Mouse (Mus musculus): ENCODE measurements around the gene Ccdc42. TPM values are rescaled to one million over a fixed set of nuclear protein-coding genes. Genes with fewer than 3 reads are reported as not detected.

Ccdc42 gene
- polyA plus RNA-seq, 1 experiment from 2014 or later, result not detected

DNA sequence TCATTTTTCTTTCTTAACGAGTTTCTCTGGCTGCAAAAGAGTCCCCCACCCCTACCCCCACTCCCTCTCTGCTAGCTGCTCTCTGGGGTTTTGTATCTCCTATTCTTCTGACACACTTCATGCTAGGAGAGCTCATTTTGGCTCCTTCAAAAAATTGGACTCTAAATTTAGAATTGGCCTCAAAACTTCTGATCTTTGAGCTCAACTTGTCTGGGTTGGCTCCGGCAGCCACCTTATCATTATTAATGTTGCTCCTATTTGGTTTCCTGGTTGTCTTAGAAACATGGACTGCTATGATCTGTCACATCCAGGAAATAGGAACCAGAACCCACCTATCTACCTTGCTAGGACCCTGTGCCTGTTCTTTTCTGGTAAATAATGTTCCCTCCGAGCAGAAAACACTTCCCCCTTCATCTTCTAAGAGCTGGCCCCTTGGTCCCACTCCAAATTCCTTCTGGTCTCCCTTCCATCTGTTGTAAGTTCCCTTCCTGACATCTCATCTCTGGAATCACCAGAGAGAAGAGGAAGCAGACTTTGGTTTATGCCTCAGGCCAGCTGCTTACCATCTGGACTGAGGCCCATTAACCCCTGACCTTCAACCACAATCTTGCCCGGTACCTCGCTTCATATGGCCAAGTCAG, 26.4 kb downstream of the Ccdc42 start:
- Histone ChIP-seq H3K9me3 (replicated peaks) (no peaks in the 10 kb centered on the region), H3K4me2 (no peak overlapping the region), H3K4me1 (replicated peaks) (no peaks in the 10 kb centered on the region), H3K36me3 (replicated peaks) (no peaks in the 10 kb centered on the region), H3K27ac (replicated peaks) (no peak overlapping the region), H3K4me3 (replicated peaks) (no peak overlapping the region), H3K9ac (no peak overlapping the region), H3K27me3 (no peaks in the 10 kb centered on the region; the same call in 1 of the 2 replicates)
- no peak for ATAC-seq (ENCODE audit: insufficient read depth)
- WGBS (ENCODE audit: insufficient replicate concordance), result 34% methylated on average over 5 of the region's 5 CpGs

DNA sequence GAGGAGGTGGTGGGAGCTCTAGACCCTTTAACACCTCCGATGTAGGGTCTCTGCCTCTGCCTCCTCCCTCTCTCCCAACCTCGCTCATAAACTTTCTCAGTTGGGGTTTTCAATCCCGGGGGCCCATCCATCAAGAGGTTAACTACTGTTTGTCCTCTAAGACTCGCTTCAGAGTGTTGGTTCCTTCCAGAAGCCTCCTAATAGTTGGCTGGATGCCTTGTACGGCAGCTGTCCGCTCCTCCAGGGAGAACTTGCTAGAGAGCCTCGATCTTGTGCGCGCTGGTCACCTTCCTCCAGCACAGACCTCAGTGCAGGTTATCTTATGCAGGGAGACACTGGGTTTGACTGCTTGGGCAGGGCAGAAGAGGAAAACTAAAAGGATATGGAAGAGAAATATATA, 35.9 kb downstream of the Ccdc42 start:
- Histone ChIP-seq H3K4me3 (replicated peaks) (no peak overlapping the region), H3K36me3 (replicated peaks) (no peaks in the 10 kb centered on the region), H3K9me3 (replicated peaks) (no peaks in the 10 kb centered on the region), H3K9ac (no peak overlapping the region), H3K4me1 (replicated peaks) (0 out of 2 replicates have a peak, but pooled peaks cover 10% of the 10 kb centered on the region), H3K27me3 (no peaks in the 10 kb centered on the region), H3K4me2 (no peak overlapping the region), H3K27ac (replicated peaks) (no peak overlapping the region)
- ATAC-seq (ENCODE audit: insufficient read depth), result no peak
- 61% methylated on average over 9 of the region's 9 CpGs for WGBS (ENCODE audit: insufficient replicate concordance)

DNA sequence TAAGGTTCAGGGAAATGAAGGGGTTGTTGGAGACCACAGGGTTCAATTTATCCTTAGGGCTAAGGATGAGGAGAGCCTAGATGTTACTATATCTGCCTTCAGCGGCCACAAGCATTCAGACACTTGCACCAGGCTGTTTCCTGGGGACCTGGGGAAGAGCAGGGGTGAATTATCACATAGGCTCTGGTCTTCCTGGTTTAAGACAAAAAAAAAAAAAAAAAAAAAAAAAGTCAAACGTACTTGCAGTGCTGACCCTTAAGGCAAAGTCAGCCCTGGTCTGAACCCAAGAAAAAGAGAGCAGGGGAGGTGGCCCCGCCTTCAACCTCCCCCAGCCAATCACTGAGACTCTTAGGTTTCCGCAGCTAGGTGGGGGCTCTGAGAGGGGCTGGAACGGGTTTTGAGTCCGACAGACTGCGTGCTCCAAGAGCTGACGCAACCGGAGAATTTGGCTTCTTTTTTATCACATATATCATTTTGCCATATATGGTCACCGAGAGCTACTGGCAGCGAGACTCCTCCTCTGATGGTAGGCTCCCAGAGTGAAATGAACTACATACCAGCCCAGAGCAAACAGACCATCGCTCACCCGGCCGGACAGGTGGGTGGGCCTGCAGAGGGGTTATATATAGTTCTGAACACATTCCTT, 36.5 kb downstream of the Ccdc42 start:
- H3K9me3 ChIP-seq (replicated peaks), result no peaks in the 10 kb centered on the region
- H3K4me2 ChIP-seq, result peak overlapping the region; percentile 49
- H3K4me3 ChIP-seq (replicated peaks), result 0 out of 2 replicates have a peak overlapping the region, but pooled peaks have one; percentile 20
- H3K4me1 ChIP-seq (replicated peaks), result 0 out of 2 replicates have a peak, but pooled peaks cover 10% of the 10 kb centered on the region
- no peaks in the 10 kb centered on the region for H3K27me3 ChIP-seq
- no peaks in the 10 kb centered on the region for H3K36me3 ChIP-seq (replicated peaks)
- 3% methylated on average over 14 of the region's 14 CpGs for WGBS (ENCODE audit: insufficient replicate concordance)
- H3K27ac ChIP-seq (replicated peaks), result no peak overlapping the region
- ATAC-seq (ENCODE audit: insufficient read depth), result no peak
- no peak overlapping the region for H3K9ac ChIP-seq

GRCm38 (mm10) chr11:68623871-68624258, 37.0 kb downstream of the Ccdc42 start:
- H3K4me2 ChIP-seq, result peak overlapping the region; percentile 49
- no peaks in the 10 kb centered on the region for H3K36me3 ChIP-seq (replicated peaks)
- H3K9ac ChIP-seq, result no peak overlapping the region
- no peak overlapping the region for H3K4me3 ChIP-seq (replicated peaks)
- no peak for ATAC-seq (ENCODE audit: insufficient read depth)
- H3K4me1 ChIP-seq (replicated peaks), result 0 out of 2 replicates have a peak, but pooled peaks cover 10% of the 10 kb centered on the region
- no peaks in the 10 kb centered on the region for H3K9me3 ChIP-seq (replicated peaks)
- WGBS (ENCODE audit: insufficient replicate concordance), result 29% methylated on average over 5 of the region's 5 CpGs
- H3K27ac ChIP-seq (replicated peaks), result no peak overlapping the region
- no peaks in the 10 kb centered on the region for H3K27me3 ChIP-seq

- Histone ChIP-seq H3K36me3 (replicated peaks) (no peaks in the 10 kb centered on the region), H3K27me3 (peaks cover 12% of the 10 kb centered on the region; the same call in 1 of the 2 replicates), H3K4me3 (replicated peaks) (no peak overlapping the region), H3K4me2 (no peak overlapping the region), H3K9me3 (replicated peaks) (no peaks in the 10 kb centered on the region), H3K27ac (replicated peaks) (no peak overlapping the region), H3K9ac (no peak overlapping the region), H3K4me1 (replicated peaks) (no peaks in the 10 kb centered on the region)
- ATAC-seq (ENCODE audit: insufficient read depth), result no peak
- 77% methylated on average over 17 of the region's 17 CpGs for WGBS (ENCODE audit: insufficient replicate concordance)
These were observed 44.9 kb downstream of the Ccdc42 start for GRCm38 (mm10) chr11:68631611-68632316.

GRCm38 (mm10) chr11:68637861-68638615, 51.2 kb downstream of the Ccdc42 start:
- no peak overlapping the region for H3K4me2 ChIP-seq
- H3K4me1 ChIP-seq (replicated peaks), result no peaks in the 10 kb centered on the region
- WGBS (ENCODE audit: insufficient replicate concordance), result 27% methylated on average over 10 of the region's 10 CpGs
- H3K27me3 ChIP-seq, result 0 out of 2 replicates have a peak, but pooled peaks cover 9% of the 10 kb centered on the region
- no peak overlapping the region for H3K9ac ChIP-seq
- no peak overlapping the region for H3K27ac ChIP-seq (replicated peaks)
- H3K9me3 ChIP-seq (replicated peaks), result no peaks in the 10 kb centered on the region
- no peaks in the 10 kb centered on the region for H3K36me3 ChIP-seq (replicated peaks)
- ATAC-seq (ENCODE audit: insufficient read depth), result no peak
- H3K4me3 ChIP-seq (replicated peaks), result no peak overlapping the region

DNA sequence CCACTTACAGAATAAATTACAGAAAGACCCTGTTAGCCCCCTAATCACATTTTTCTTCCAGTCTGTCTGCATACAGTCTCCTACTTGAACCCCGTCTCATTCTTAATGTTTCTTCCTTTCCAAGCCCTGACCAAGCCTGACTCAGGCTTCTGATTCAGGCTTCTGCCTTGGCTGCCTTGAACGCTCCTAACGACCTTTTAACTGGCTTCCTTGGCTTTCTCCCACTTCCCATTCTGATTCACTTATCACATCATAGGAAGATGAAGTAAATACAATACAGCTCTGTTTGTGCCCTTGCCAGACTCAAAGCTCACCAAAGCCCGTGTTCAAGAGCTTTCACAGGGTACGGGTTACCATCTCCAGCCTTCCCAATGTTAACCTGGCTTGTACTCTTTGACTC, 54.5 kb downstream of the Ccdc42 start:
- 67% methylated on average over 5 of the region's 5 CpGs for WGBS (ENCODE audit: insufficient replicate concordance)
- Histone ChIP-seq H3K4me2 (no peak overlapping the region), H3K9me3 (replicated peaks) (no peaks in the 10 kb centered on the region), H3K36me3 (replicated peaks) (no peaks in the 10 kb centered on the region), H3K4me3 (replicated peaks) (no peak overlapping the region), H3K27ac (replicated peaks) (no peak overlapping the region), H3K4me1 (replicated peaks) (no peaks in the 10 kb centered on the region), H3K9ac (no peak overlapping the region), H3K27me3 (0 out of 2 replicates have a peak, but pooled peaks cover 7% of the 10 kb centered on the region)
- ATAC-seq (ENCODE audit: insufficient read depth), result no peak

DNA sequence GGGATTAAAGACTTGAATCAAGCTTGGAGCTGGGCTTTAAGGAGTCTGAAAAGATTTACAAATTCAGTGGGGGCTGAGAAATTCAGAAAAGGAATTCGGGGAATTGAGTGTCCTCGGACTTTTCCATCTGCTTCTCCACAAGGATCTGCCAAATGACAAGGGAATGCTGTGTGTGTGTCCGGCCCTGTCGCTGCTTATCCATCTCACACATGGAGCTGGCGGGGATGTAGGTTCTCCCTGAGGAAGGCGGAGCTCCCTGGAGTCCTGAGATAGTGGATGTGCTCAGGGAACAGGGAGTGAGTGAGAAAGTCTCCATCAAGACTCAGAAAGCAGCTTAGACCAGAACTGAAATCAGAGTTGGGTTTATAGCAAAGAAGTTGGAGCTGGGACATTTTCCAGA, 58.0 kb downstream of the Ccdc42 start:
- H3K9me3 ChIP-seq (replicated peaks), result no peaks in the 10 kb centered on the region
- ATAC-seq (ENCODE audit: insufficient read depth), result no peak
- 54% methylated on average over 6 of the region's 6 CpGs for WGBS (ENCODE audit: insufficient replicate concordance)
- H3K4me1 ChIP-seq (replicated peaks), result no peaks in the 10 kb centered on the region
- H3K36me3 ChIP-seq (replicated peaks), result no peaks in the 10 kb centered on the region
- H3K9ac ChIP-seq, result no peak overlapping the region
- H3K4me2 ChIP-seq, result no peak overlapping the region
- H3K4me3 ChIP-seq (replicated peaks), result no peak overlapping the region
- 0 out of 2 replicates have a peak, but pooled peaks cover 5% of the 10 kb centered on the region for H3K27me3 ChIP-seq
- no peak overlapping the region for H3K27ac ChIP-seq (replicated peaks)

Other genes with a start within 250 kb of the Ccdc42 start
- 0.15 and 0.25 TPM in 2 replicates for gene Ntn1, start 186.2 kb upstream of the Ccdc42 start, polyA plus RNA-seq (2015; fragmentation: Nextera tagmentation; extraction: Ambion mirVana)
- 0.78 and 0.83 TPM in 2 replicates for gene Pik3r5, start 154.9 kb upstream of the Ccdc42 start, polyA plus RNA-seq (2015; fragmentation: Nextera tagmentation; extraction: Ambion mirVana)
- 2.1 and 2.9 TPM in 2 replicates for gene Pik3r6, start 84.0 kb upstream of the Ccdc42 start, polyA plus RNA-seq (2015; fragmentation: Nextera tagmentation; extraction: Ambion mirVana)
- not detected in 2 replicates for gene Mfsd6l, start 30.8 kb upstream of the Ccdc42 start, polyA plus RNA-seq (2015; fragmentation: Nextera tagmentation; extraction: Ambion mirVana)
- 13.3 and 15.7 TPM in 2 replicates for gene Myh10, start 104.5 kb downstream of the Ccdc42 start, polyA plus RNA-seq (2015; fragmentation: Nextera tagmentation; extraction: Ambion mirVana)

Measured in liver, embryonic 15.5 days (tissue).